Mouse (Mus musculus) hindbrain, embryonic 11.5 days (tissue): ENCODE data around the gene Lgals9. TPM values are rescaled to one million over a fixed set of nuclear protein-coding genes. Genes with fewer than 3 reads are reported as not detected.

ENCODE experiments used
- ATAC-seq: fragments of 200-750 bp; cut with Nextera tagmentation; 2 replicates; pipeline ENCODE4 v1.8.0; 2017; ENCODE audit warnings: mild to moderate bottlenecking, moderate TSS enrichment, moderate library complexity; ENCODE audit not compliant: low FRiP score
- DNase-seq: peaks from one replicate; pipeline ENCODE4 v3.0.0-alpha.2; 2015; ENCODE audit warnings: low spot score
- H3K27ac ChIP-seq: fragments of 300-500 bp; sonication (generic); 2 replicates; pipeline ENCODE4 v1.5.1; 2014; ENCODE audit warnings: mild to moderate bottlenecking, low read depth, low read length
- H3K27me3 ChIP-seq: fragments of 300-500 bp; sonication (generic); 2 replicates; pipeline ENCODE4 v1.6.1; 2014; ENCODE audit warnings: mild to moderate bottlenecking, low read length, moderate library complexity, mixed read lengths; ENCODE audit not compliant: control insufficient read depth, insufficient read depth
- H3K36me3 ChIP-seq: fragments of 300-500 bp; sonication (generic); 2 replicates; pipeline ENCODE4 v1.6.1; 2014; ENCODE audit warnings: mild to moderate bottlenecking, low read length, moderate library complexity, mixed read lengths; ENCODE audit not compliant: control insufficient read depth, insufficient read depth
- H3K4me1 ChIP-seq: fragments of 300-500 bp; sonication (generic); replicated peaks from 2 replicates; pipeline ENCODE4 v1.6.1; 2014; ENCODE audit warnings: low read length, mixed read lengths; ENCODE audit not compliant: control insufficient read depth, insufficient read depth
- H3K4me2 ChIP-seq: fragments of 300-500 bp; sonication (generic); replicated peaks from 2 replicates; pipeline ENCODE4 v1.6.1; 2014; ENCODE audit warnings: mild to moderate bottlenecking, low read depth, low read length
- H3K4me3 ChIP-seq: fragments of 300-500 bp; sonication (generic); 2 replicates; pipeline ENCODE4 v1.5.1; 2014; ENCODE audit warnings: low read depth, low read length
- H3K9ac ChIP-seq: fragments of 300-500 bp; sonication (generic); 2 replicates; pipeline ENCODE4 v1.6.1; 2014; ENCODE audit warnings: low read depth, low read length
- H3K9me3 ChIP-seq: fragments of 300-500 bp; sonication (generic); 2 replicates; pipeline ENCODE4 v1.6.1; 2016; ENCODE audit warnings: low read length; ENCODE audit not compliant: control insufficient read depth
- WGBS: fragments of 180-500 bp; shearing (Covaris S2); extraction: QIAGEN DNeasy Blood & Tissue Kit; methylation state at CpG from one replicate; pipeline ENCODE4 v1.1.7; 2014; 5-methylcytosine and 5-hydroxymethylcytosine counted together
- polyA plus RNA-seq: library from polyadenylated mRNA; unstranded; fragments of >200 nt; fragmentation: Nextera tagmentation; extraction: Ambion mirVana; gene quantifications from 2 replicates; pipeline ENCODE4 v1.2.1, GENCODE M21; 2014

The Lgals9 gene
- polyA plus RNA-seq, 1 experiment from 2014 or later: 7.7 TPM

DNA sequence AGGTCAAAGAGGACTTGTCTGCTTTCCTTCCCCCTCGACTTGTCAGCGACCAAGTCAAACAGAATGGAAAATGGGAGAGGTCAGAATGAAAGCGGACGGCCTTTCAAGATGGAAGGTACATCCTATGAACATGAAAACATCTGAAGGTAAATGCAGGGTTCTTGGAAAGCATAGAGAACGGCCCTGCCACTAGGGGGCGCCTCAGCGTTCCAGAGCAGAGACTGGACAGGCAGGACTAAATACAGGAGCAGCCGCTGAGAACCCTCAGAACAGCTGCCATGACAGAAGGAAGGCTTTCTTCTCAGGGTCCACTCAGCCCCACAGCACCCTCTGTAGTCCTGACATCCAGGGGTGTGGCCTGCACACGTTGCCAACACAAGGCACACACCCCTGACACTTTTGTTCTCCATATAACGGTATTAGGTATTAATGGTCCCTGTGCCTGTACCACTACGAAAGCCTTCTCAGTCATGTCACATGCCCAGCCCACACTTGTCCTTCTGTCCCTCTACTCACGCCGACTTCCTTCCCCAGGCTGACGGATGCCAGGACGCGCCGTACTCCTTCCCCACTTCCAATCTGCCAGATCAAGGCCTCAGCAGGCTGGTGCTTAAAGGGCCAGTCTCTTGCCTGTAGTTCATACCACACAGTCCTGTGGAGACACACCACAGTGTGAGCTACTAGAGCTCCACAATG, 35.2 kb upstream of the Lgals9 start:
- DNase-seq (no peak), ATAC-seq (no peak)
- Histone ChIP-seq H3K27me3 (no peaks in the 10 kb centered on the region), H3K4me1 (no peaks in the 10 kb centered on the region), H3K36me3 (no peaks in the 10 kb centered on the region), H3K9me3 (no peaks in the 10 kb centered on the region), H3K27ac (no peak overlapping the region), H3K9ac (no peak overlapping the region), H3K4me2 (no peak overlapping the region), H3K4me3 (no peak overlapping the region)
- WGBS: 87% methylated on average over 17 of the region's 17 CpGs

DNA sequence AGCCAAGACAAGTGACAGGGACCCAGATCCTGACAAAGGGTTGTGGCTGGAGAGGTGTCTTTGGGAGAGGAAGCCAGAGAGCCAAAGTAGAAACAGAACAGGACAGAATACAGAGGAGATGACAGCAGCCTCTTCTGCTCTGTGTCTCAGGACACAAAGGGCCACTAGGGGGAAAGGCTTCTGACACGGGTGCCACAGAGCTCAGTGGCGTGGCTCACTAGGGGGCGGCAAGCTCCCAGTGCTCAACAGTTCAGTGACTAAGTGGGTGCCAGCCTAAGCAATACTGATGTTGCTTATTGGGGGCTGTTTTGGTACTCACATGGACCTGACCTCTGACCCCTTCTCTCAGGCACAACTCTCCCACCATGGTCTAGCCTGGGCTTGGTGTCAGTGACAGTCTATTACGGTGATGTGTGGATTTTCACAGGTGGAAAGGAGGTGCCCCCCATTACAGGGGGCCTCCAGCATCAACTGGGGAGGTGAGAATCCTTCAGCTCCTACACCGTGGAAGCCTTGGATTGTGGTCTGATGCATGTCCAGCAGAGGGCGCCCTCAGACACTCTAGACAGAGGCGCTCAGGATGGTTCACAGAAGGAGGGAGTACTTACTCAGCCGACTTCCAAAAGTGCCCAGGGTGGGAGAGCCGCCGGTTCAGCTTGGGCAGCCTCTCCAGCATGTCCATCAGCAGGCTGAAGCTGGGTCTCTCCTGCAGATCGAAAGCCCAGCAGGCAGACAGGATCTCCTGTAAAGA, 34.4 kb upstream of the Lgals9 start:
- H3K27ac ChIP-seq: no peak overlapping the region
- H3K27me3 ChIP-seq: no peaks in the 10 kb centered on the region
- H3K4me2 ChIP-seq: no peak overlapping the region
- no peaks in the 10 kb centered on the region for H3K36me3 ChIP-seq
- no peak overlapping the region for H3K9ac ChIP-seq
- ATAC-seq: no peak
- no peak overlapping the region for H3K4me3 ChIP-seq
- peak; percentile 83 for DNase-seq
- H3K9me3 ChIP-seq: no peaks in the 10 kb centered on the region
- WGBS: 60% methylated on average over 11 of the region's 11 CpGs
- H3K4me1 ChIP-seq: no peaks in the 10 kb centered on the region

DNA sequence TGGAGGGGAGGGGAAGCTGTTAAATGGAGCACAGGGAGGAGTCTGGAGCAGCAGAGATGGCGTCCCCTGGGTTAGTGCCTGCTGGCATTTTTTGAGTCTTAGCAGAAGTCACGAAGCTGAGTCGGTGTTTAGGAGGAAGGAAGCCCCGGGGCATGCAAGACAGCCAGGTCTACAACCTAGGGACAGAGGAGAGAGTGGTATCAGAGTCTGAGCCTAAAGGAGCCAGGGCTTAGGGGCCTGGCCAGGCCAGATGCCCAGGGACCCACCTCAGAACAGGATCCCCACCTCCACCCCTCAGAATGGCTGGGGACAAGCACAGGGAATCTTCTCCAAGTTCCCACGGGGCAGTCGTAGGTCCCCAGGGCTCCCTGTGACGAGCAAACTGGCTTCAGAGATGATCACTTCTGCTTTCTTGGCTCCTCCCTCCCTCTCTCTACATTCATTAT, 32.4 kb upstream of the Lgals9 start:
- no peak overlapping the region for H3K4me2 ChIP-seq
- H3K4me3 ChIP-seq: no peak overlapping the region
- no peaks in the 10 kb centered on the region for H3K9me3 ChIP-seq
- ATAC-seq (no peak), DNase-seq (no peak)
- H3K36me3 ChIP-seq: no peaks in the 10 kb centered on the region
- H3K27ac ChIP-seq: no peak overlapping the region
- no peaks in the 10 kb centered on the region for H3K4me1 ChIP-seq
- no peak overlapping the region for H3K9ac ChIP-seq
- H3K27me3 ChIP-seq: no peaks in the 10 kb centered on the region
- WGBS: 78% methylated on average over 7 of the region's 7 CpGs

DNA sequence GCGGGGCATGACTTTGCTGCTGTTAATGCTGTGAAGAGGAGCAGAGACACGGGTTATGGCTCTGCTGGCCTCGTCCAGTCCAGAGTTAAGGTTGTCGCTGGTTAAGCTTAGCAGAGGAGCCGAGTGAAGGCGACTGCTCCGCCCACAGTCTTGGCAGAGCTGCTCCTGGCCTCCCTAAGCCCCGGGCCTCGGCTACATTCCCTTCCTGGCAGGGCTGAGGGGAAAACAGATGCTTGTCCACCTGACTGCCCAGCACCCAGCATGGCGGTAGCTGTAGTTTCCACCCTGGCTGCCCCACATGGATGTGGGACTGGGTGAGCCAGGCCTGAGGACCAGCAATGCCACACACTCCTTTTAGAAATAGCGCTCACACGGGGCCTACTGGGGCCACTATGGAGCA, 31.5 kb upstream of the Lgals9 start:
- DNase-seq (no peak), ATAC-seq (no peak)
- Histone ChIP-seq H3K4me2 (no peak overlapping the region), H3K4me3 (no peak overlapping the region), H3K36me3 (no peaks in the 10 kb centered on the region), H3K27ac (no peak overlapping the region), H3K9me3 (no peaks in the 10 kb centered on the region), H3K4me1 (no peaks in the 10 kb centered on the region), H3K9ac (no peak overlapping the region), H3K27me3 (no peaks in the 10 kb centered on the region)
- WGBS: 60% methylated on average over 12 of the region's 12 CpGs

DNA sequence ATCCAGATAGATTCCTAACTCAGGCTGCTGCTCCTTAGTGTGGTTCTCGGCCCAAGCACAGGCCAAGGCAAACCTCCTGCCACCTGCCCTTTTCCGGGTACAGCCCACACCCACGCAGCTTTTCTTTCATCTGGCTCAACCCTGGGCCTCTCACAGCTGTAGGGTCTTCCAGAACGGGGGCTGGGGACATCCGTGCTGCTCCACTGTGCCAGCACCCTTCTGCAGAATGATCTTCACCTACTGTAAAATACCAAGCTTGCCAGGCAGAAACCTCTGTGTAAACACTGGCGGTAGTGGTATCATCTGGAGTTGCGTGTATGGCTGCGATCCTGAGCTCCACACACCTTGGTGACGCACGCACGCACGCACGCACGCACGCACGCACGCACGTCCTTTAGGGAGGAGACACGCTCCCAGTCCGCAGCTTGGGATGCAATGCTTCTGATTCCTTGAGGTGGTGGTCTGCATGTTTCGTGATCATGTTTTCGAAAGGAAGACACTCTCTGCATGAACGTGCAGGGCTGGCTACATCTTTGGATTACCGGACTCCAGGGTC, 31.0 kb upstream of the Lgals9 start:
- no peak for ATAC-seq
- Histone ChIP-seq H3K27me3 (no peaks in the 10 kb centered on the region), H3K27ac (no peak overlapping the region), H3K4me2 (no peak overlapping the region), H3K36me3 (no peaks in the 10 kb centered on the region), H3K9ac (no peak overlapping the region), H3K4me3 (no peak overlapping the region), H3K9me3 (no peaks in the 10 kb centered on the region), H3K4me1 (no peaks in the 10 kb centered on the region)
- DNase-seq: no peak
- WGBS: 92% methylated on average over 24 of the region's 24 CpGs

DNA sequence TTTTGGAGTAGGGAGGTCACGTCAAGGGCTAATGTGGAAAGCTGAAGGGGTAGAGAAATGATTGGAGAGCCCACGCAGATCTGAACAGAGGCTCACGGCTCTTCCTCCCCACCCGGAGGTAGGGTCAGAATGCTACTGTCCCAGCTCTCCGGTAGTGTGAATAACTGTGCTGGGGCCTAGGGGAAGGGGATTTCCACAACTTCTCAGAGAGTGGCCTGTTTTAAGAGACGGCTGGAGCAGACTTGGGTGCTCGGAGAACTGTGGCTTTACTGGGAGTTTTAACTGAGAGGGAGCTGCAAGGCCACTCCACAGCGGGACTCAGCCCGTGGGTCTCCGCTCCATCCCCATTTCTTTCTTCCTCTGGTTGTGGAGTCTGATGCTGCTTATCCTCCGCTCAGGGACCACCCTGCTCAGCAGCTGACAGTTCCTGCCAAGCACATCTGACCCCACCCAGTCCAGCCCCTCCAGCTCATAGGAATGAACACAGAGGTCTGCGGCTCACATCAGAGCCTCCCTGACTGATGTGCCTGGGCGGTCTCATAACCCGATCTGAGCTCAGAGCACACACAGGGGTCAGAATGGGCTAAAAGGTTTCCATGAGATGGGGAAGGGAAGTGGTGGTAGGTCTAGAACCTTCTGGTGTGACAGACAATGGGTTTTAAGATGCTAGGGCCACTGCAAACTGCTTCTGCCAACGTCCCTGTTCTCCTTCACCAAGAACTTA, 30.0 kb upstream of the Lgals9 start:
- H3K27me3 ChIP-seq: no peaks in the 10 kb centered on the region
- H3K9me3 ChIP-seq: no peaks in the 10 kb centered on the region
- no peak for DNase-seq
- no peak overlapping the region for H3K27ac ChIP-seq
- 71% methylated on average over 15 of the region's 15 CpGs for WGBS
- no peak overlapping the region for H3K9ac ChIP-seq
- H3K36me3 ChIP-seq: no peaks in the 10 kb centered on the region
- no peak overlapping the region for H3K4me3 ChIP-seq
- ATAC-seq: no peak
- no peaks in the 10 kb centered on the region for H3K4me1 ChIP-seq
- H3K4me2 ChIP-seq: no peak overlapping the region

DNA sequence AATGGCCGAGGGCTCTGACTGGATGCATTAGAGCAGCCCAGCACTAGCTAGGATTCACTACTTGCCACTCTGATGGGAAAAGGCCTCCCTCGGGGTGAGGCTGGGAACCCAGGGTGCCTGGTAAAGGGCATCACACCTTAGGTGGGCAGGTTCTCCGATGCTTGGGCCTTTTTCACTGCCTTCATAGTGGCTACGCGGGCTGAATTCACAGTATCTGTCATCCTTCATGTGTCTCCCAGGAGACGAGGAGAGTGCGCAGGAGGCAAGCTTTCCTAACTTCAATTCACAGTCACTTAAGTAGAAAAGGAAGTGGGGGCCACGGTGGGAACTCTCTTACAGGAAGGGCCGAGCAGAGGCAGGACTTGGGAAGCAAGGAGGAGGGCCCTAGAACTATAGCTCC, 29.1 kb upstream of the Lgals9 start:
- no peak for ATAC-seq
- DNase-seq: no peak
- no peaks in the 10 kb centered on the region for H3K4me1 ChIP-seq
- no peak overlapping the region for H3K9ac ChIP-seq
- no peaks in the 10 kb centered on the region for H3K36me3 ChIP-seq
- H3K9me3 ChIP-seq: no peaks in the 10 kb centered on the region
- H3K4me3 ChIP-seq: no peak overlapping the region
- H3K4me2 ChIP-seq: no peak overlapping the region
- no peak overlapping the region for H3K27ac ChIP-seq
- WGBS: 63% methylated on average over 9 of the region's 9 CpGs
- H3K27me3 ChIP-seq: no peaks in the 10 kb centered on the region

DNA sequence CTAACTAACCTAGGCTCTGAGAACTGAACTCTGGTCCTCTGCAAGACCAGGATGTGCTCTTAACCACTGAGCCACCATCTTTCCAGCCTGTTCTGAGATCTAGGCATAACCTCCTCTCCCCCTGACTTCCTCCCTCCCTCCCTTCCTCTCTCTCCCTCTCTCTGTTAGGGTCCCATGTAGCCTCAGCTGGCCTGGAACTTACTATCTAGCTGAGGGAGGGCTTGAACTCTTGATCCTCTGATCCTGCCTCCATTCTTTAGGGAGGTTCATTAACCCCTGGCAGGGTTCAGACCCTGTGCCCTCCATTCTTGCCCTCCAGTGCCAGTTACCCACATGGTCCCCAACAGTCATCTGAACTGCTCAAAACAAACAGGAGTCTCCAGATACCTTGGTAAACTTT, 28.3 kb upstream of the Lgals9 start:
- Histone ChIP-seq H3K9ac (no peak overlapping the region), H3K4me2 (no peak overlapping the region), H3K36me3 (no peaks in the 10 kb centered on the region), H3K4me1 (no peaks in the 10 kb centered on the region), H3K27me3 (no peaks in the 10 kb centered on the region), H3K27ac (no peak overlapping the region), H3K9me3 (no peaks in the 10 kb centered on the region), H3K4me3 (no peak overlapping the region)
- no peak for ATAC-seq
- no peak for DNase-seq
